Mouse (Mus musculus): ENCODE results near the gene Fgfr1op. TPM values are rescaled to one million over a fixed set of nuclear protein-coding genes. Genes with fewer than 3 reads are reported as not detected.

The Fgfr1op gene
- polyA plus RNA-seq, 1 experiment from 2014 or later = 35.7 TPM

- no peaks in the 10 kb centered on the region for H3K27me3 ChIP-seq
- ATAC-seq (ENCODE audit: insufficient number of reproducible peaks, insufficient read depth, low FRiP score, low TSS enrichment, low read depth) = no peak
- H3K9ac ChIP-seq = no peak overlapping the region
- no peaks in the 10 kb centered on the region for H3K36me3 ChIP-seq
- H3K27ac ChIP-seq = no peak overlapping the region
- WGBS = 72% methylated on average over 15 of the region's 15 CpGs
- H3K4me3 ChIP-seq = no peak overlapping the region
- no peaks in the 10 kb centered on the region for H3K9me3 ChIP-seq
- H3K4me1 ChIP-seq = no peaks in the 10 kb centered on the region
- no peak overlapping the region for H3K4me2 ChIP-seq
Measured at GRCm38 (mm10) chr17:8233618-8234214, 68.4 kb downstream of the Fgfr1op start.

- no peak overlapping the region for H3K4me2 ChIP-seq
- no peaks in the 10 kb centered on the region for H3K4me1 ChIP-seq
- H3K27ac ChIP-seq = no peak overlapping the region
- no peaks in the 10 kb centered on the region for H3K9me3 ChIP-seq
- ATAC-seq (ENCODE audit: insufficient number of reproducible peaks, insufficient read depth, low FRiP score, low TSS enrichment, low read depth) = no peak
- 63% methylated on average over 4 of the region's 4 CpGs for WGBS
- H3K9ac ChIP-seq = no peak overlapping the region
- no peaks in the 10 kb centered on the region for H3K27me3 ChIP-seq
- no peaks in the 10 kb centered on the region for H3K36me3 ChIP-seq
- H3K4me3 ChIP-seq = no peak overlapping the region
Measured at GRCm38 (mm10) chr17:8234537-8234936, 69.2 kb downstream of the Fgfr1op start.

GRCm38 (mm10) chr17:8235743-8236142, 70.4 kb downstream of the Fgfr1op start, which contains the start of gene Ccr6:
Ccr6 (plus strand) TSS chr17:8236043.
- 74% methylated on average over 3 of the region's 3 CpGs for WGBS
- no peak for ATAC-seq (ENCODE audit: insufficient number of reproducible peaks, insufficient read depth, low FRiP score, low TSS enrichment, low read depth)
- Histone ChIP-seq H3K4me2 (no peak within 1 kb of the TSS), H3K27me3 (no peaks in the 10 kb centered on the region), H3K4me3 (no peak within 1 kb of the TSS), H3K9ac (no peak within 1 kb of the TSS), H3K9me3 (no peaks in the 10 kb centered on the region), H3K36me3 (no peaks in the 10 kb centered on the region), H3K4me1 (no peaks in the 10 kb centered on the region), H3K27ac (no peak within 1 kb of the TSS)

- H3K4me2 ChIP-seq = no peak overlapping the region
- no peaks in the 10 kb centered on the region for H3K4me1 ChIP-seq
- no peak for ATAC-seq (ENCODE audit: insufficient number of reproducible peaks, insufficient read depth, low FRiP score, low TSS enrichment, low read depth)
- no peak overlapping the region for H3K27ac ChIP-seq
- no peaks in the 10 kb centered on the region for H3K9me3 ChIP-seq
- H3K9ac ChIP-seq = no peak overlapping the region
- no peaks in the 10 kb centered on the region for H3K27me3 ChIP-seq
- 79% methylated on average over 15 of the region's 15 CpGs for WGBS
- H3K4me3 ChIP-seq = no peak overlapping the region
- H3K36me3 ChIP-seq = no peaks in the 10 kb centered on the region
Measured at GRCm38 (mm10) chr17:8238012-8238710, 72.9 kb downstream of the Fgfr1op start.

- Histone ChIP-seq H3K4me2 (no peak overlapping the region), H3K9me3 (no peaks in the 10 kb centered on the region), H3K9ac (no peak overlapping the region), H3K27ac (no peak overlapping the region), H3K4me1 (no peaks in the 10 kb centered on the region), H3K27me3 (no peaks in the 10 kb centered on the region), H3K36me3 (no peaks in the 10 kb centered on the region), H3K4me3 (no peak overlapping the region)
- ATAC-seq (ENCODE audit: insufficient number of reproducible peaks, insufficient read depth, low FRiP score, low TSS enrichment, low read depth) = no peak
- whole genome bisulfite sequencing = 82% methylated on average over 3 of the region's 3 CpGs
Measured at GRCm38 (mm10) chr17:8239561-8239960, 74.3 kb downstream of the Fgfr1op start.

GRCm38 (mm10) chr17:8240517-8240916, 75.2 kb downstream of the Fgfr1op start:
- H3K4me1 ChIP-seq = no peaks in the 10 kb centered on the region
- ATAC-seq (ENCODE audit: insufficient number of reproducible peaks, insufficient read depth, low FRiP score, low TSS enrichment, low read depth) = no peak
- H3K4me3 ChIP-seq = no peak overlapping the region
- H3K27ac ChIP-seq = no peak overlapping the region
- no peak overlapping the region for H3K9ac ChIP-seq
- 58% methylated on average over 4 of the region's 4 CpGs for whole genome bisulfite sequencing
- H3K4me2 ChIP-seq = no peak overlapping the region
- no peaks in the 10 kb centered on the region for H3K9me3 ChIP-seq
- H3K27me3 ChIP-seq = no peaks in the 10 kb centered on the region
- no peaks in the 10 kb centered on the region for H3K36me3 ChIP-seq

GRCm38 (mm10) chr17:8241645-8242044, 76.3 kb downstream of the Fgfr1op start:
- Histone ChIP-seq H3K4me3 (no peak overlapping the region), H3K36me3 (no peaks in the 10 kb centered on the region), H3K27ac (no peak overlapping the region), H3K9me3 (no peaks in the 10 kb centered on the region), H3K27me3 (no peaks in the 10 kb centered on the region), H3K9ac (no peak overlapping the region), H3K4me1 (no peaks in the 10 kb centered on the region), H3K4me2 (no peak overlapping the region)
- 73% methylated on average over 12 of the region's 12 CpGs for WGBS
- no peak for ATAC-seq (ENCODE audit: insufficient number of reproducible peaks, insufficient read depth, low FRiP score, low TSS enrichment, low read depth)

- no peaks in the 10 kb centered on the region for H3K27me3 ChIP-seq
- ATAC-seq (ENCODE audit: insufficient number of reproducible peaks, insufficient read depth, low FRiP score, low TSS enrichment, low read depth) = no peak
- no peaks in the 10 kb centered on the region for H3K36me3 ChIP-seq
- no peak overlapping the region for H3K4me2 ChIP-seq
- H3K4me3 ChIP-seq = no peak overlapping the region
- H3K9ac ChIP-seq = no peak overlapping the region
- no peaks in the 10 kb centered on the region for H3K9me3 ChIP-seq
- H3K4me1 ChIP-seq = no peaks in the 10 kb centered on the region
- WGBS = 89% methylated on average over 11 of the region's 11 CpGs
- H3K27ac ChIP-seq = no peak overlapping the region
Measured at GRCm38 (mm10) chr17:8242186-8242585, 76.9 kb downstream of the Fgfr1op start.

- H3K36me3 ChIP-seq = no peaks in the 10 kb centered on the region
- 75% methylated on average over 2 of the region's 2 CpGs for WGBS
Measured at GRCm38 (mm10) chr17:8244124-8244523, 78.8 kb downstream of the Fgfr1op start.

GRCm38 (mm10) chr17:8246102-8246754, 80.9 kb downstream of the Fgfr1op start:
- H3K9me3 ChIP-seq = no peaks in the 10 kb centered on the region
- no peak overlapping the region for H3K9ac ChIP-seq
- peaks cover 3% of the 10 kb centered on the region; the same call in 1 of the 2 replicates for H3K27me3 ChIP-seq
- 75% methylated on average over 4 of the region's 4 CpGs for WGBS
- no peak overlapping the region; the same call in 1 of the 2 replicates for H3K27ac ChIP-seq
- no peak overlapping the region for H3K4me2 ChIP-seq
- H3K36me3 ChIP-seq = no peaks in the 10 kb centered on the region
- ATAC-seq (ENCODE audit: insufficient number of reproducible peaks, insufficient read depth, low FRiP score, low TSS enrichment, low read depth) = no peak
- H3K4me3 ChIP-seq = no peak overlapping the region
- no peaks in the 10 kb centered on the region for H3K4me1 ChIP-seq

More at GRCm38 (mm10) chr17:8244124-8244523, 78.8 kb downstream of the Fgfr1op start:
- H3K4me3 ChIP-seq = no peak overlapping the region
- no peak overlapping the region for H3K9ac ChIP-seq
- H3K27ac ChIP-seq = no peak overlapping the region
- no peak overlapping the region for H3K4me2 ChIP-seq
- ATAC-seq (ENCODE audit: insufficient number of reproducible peaks, insufficient read depth, low FRiP score, low TSS enrichment, low read depth) = no peak
- no peaks in the 10 kb centered on the region for H3K4me1 ChIP-seq
- H3K27me3 ChIP-seq = peaks cover 1% of the 10 kb centered on the region; the same call in 1 of the 2 replicates
- no peaks in the 10 kb centered on the region for H3K9me3 ChIP-seq
